Mouse (Mus musculus): Measurements from ENCODE around the gene Zfp592. TPM values are rescaled to one million over a fixed set of nuclear protein-coding genes. Genes with fewer than 3 reads are reported as not detected.

The Zfp592 gene
- polyA plus RNA-seq, 1 experiment from 2014 or later, result 12.4 TPM

GRCm38 (mm10) chr7:81078740-81079139 lies 85.3 kb downstream of the Zfp592 start:
- Histone ChIP-seq H3K9ac (no peak overlapping the region), H3K4me1 (0 out of 2 replicates have a peak, but pooled peaks cover 5% of the 10 kb centered on the region), H3K27me3 (no peaks in the 10 kb centered on the region), H3K4me3 (replicated peaks) (no peak overlapping the region), H3K27ac (replicated peaks) (no peak overlapping the region), H3K9me3 (replicated peaks) (no peaks in the 10 kb centered on the region), H3K4me2 (replicated peaks) (no peak overlapping the region), H3K36me3 (no peaks in the 10 kb centered on the region)
- 88% methylated on average over 6 of the region's 6 CpGs for WGBS
- ATAC-seq (ENCODE audit: insufficient number of reproducible peaks, low FRiP score, low TSS enrichment, low read depth), result no peak

- Histone ChIP-seq H3K4me2 (replicated peaks) (no peak overlapping the region), H3K4me3 (replicated peaks) (no peak overlapping the region), H3K9me3 (replicated peaks) (no peaks in the 10 kb centered on the region), H3K36me3 (no peaks in the 10 kb centered on the region), H3K4me1 (no peaks in the 10 kb centered on the region; the same call in 1 of the 2 replicates), H3K27ac (replicated peaks) (no peak overlapping the region), H3K27me3 (no peaks in the 10 kb centered on the region), H3K9ac (no peak overlapping the region)
- ATAC-seq (ENCODE audit: insufficient number of reproducible peaks, low FRiP score, low TSS enrichment, low read depth), result no peak
- 61% methylated on average over 18 of the region's 18 CpGs for WGBS
Measured at GRCm38 (mm10) chr7:81093420-81093965, 100.0 kb downstream of the Zfp592 start.

GRCm38 (mm10) chr7:81094104-81094757 lies 100.8 kb downstream of the Zfp592 start:
- Histone ChIP-seq H3K4me1 (no peaks in the 10 kb centered on the region; the same call in 1 of the 2 replicates), H3K27me3 (no peaks in the 10 kb centered on the region), H3K4me2 (replicated peaks) (no peak overlapping the region), H3K36me3 (no peaks in the 10 kb centered on the region), H3K4me3 (replicated peaks) (no peak overlapping the region), H3K9me3 (replicated peaks) (no peaks in the 10 kb centered on the region), H3K27ac (replicated peaks) (no peak overlapping the region), H3K9ac (no peak overlapping the region)
- WGBS, result 80% methylated on average over 6 of the region's 6 CpGs
- no peak for ATAC-seq (ENCODE audit: insufficient number of reproducible peaks, low FRiP score, low TSS enrichment, low read depth)

Other genes starting within 250 kb of the Zfp592 start
- 75.3 and 75.9 TPM in 2 replicates for gene Iqgap1, start 167.7 kb upstream of the Zfp592 start, polyA plus RNA-seq (2015; fragmentation: Nextera tagmentation; extraction: Ambion mirVana)
- 1.9 and 2.4 TPM in 2 replicates for gene Zscan2, start 132.8 kb upstream of the Zfp592 start, polyA plus RNA-seq (2015; fragmentation: Nextera tagmentation; extraction: Ambion mirVana)
- gene Wdr73, start 92.4 kb upstream of the Zfp592 start, polyA plus RNA-seq (2015; fragmentation: Nextera tagmentation; extraction: Ambion mirVana), result 28.6 and 29.4 TPM in 2 replicates
- gene Nmb, start 88.6 kb upstream of the Zfp592 start, polyA plus RNA-seq (2015; fragmentation: Nextera tagmentation; extraction: Ambion mirVana), result 8.4 and 9.0 TPM in 2 replicates
- gene Sec11a, start 45.9 kb upstream of the Zfp592 start, polyA plus RNA-seq (2015; fragmentation: Nextera tagmentation; extraction: Ambion mirVana), result 205 and 222 TPM in 2 replicates
- gene Alpk3, start 63.9 kb downstream of the Zfp592 start, polyA plus RNA-seq (2015; fragmentation: Nextera tagmentation; extraction: Ambion mirVana), result 3.1 and 4.5 TPM in 2 replicates
- gene Slc28a1, start 121.1 kb downstream of the Zfp592 start, polyA plus RNA-seq (2015; fragmentation: Nextera tagmentation; extraction: Ambion mirVana), result 0.09 TPM in 1 of 2 replicates, not detected in the other
- 6.4 and 7.3 TPM in 2 replicates for gene Pde8a, start 219.9 kb downstream of the Zfp592 start, polyA plus RNA-seq (2015; fragmentation: Nextera tagmentation; extraction: Ambion mirVana)